9 mouse cellular contexts compared by ENCODE assay signal in genomic region chr4:41497995-41498845, GRCm38 (mm10). TPM values are rescaled to one million over a fixed set of nuclear protein-coding genes. Genes with fewer than 3 reads are reported as not detected.
DNase-seq lines count a peak whose midpoint lies in the region; ATAC-seq and TF ChIP-seq lines count a peak whose summit lies in the region.
"Had no signal": no experiment of that assay in that cellular context is flagged by ENCODE, and none has a peak within 500 bp of the region (broad histone marks: within the 10 kb centered on the region; RNA-seq: fewer than 3 reads in every experiment).

No protein-coding gene starts in this region.

- no peak overlapping the region for H3K27ac ChIP-seq in cerebellum, adult 2 months (ENCODE audit: insufficient read depth, low read length)
- H3K27ac ChIP-seq in liver, embryonic 13.5 days, result no peak overlapping the region

- intact Hi-C loops in left cerebral cortex, postnatal 4 days (cut with DNase I), result no loop called here

- no peaks in the 10 kb centered on the region for H3K36me3 ChIP-seq in liver, embryonic 13.5 days

- ATAC-seq in liver, embryonic 13.5 days (ENCODE audit: low read depth), result no peak

- no peak for DNase-seq in cerebellum, adult 2 months
- DNase-seq in cerebellum, adult 9-10 months, result no peak
- peak; percentile 15 for DNase-seq in thymus, postnatal 4 days
- no peak for DNase-seq in thymus, adult 18-20 months
- no peak for DNase-seq in liver, embryonic 13.5 days
- DNase-seq in left cerebral cortex, postnatal 4 days, result no peak
- DNase-seq in c-Kit-positive CD71-positive TER-119-positive erythroid progenitor cells, embryonic 14.5 days (ENCODE audit: low spot score), result no peak
- DNase-seq in adrenal gland, postnatal 25 days, result no peak

- H3K27me3 ChIP-seq in cerebellum, adult 2 months (ENCODE audit: control insufficient read depth, insufficient read depth, low read length), result no peaks in the 10 kb centered on the region
- H3K27me3 ChIP-seq in liver, embryonic 13.5 days, result peaks cover 81% of the 10 kb centered on the region

- H3K9me3 ChIP-seq in liver, embryonic 13.5 days (replicated peaks), result no peaks in the 10 kb centered on the region

- 35% methylated on average over 72 of the region's 72 CpGs for WGBS in cerebellum, adult 2 months
- 6% methylated on average over 72 of the region's 72 CpGs for WGBS in liver, embryonic 13.5 days (ENCODE audit: insufficient replicate concordance)

- peak overlapping the region; percentile 47 for H3K4me2 ChIP-seq in liver, embryonic 13.5 days

- no peak for TF ChIP-seq POLR2A in cerebellum, adult 2 months (IDR thresholded peaks at IDR 0.05; ENCODE audit: borderline replicate concordance, insufficient read depth, low read length)

- no peaks in the 10 kb centered on the region for H3K4me1 ChIP-seq in cerebellum, adult 2 months (ENCODE audit: control insufficient read depth, insufficient read depth, low read length)
- peaks cover 40% of the 10 kb centered on the region for H3K4me1 ChIP-seq in liver, embryonic 13.5 days (replicated peaks)

- no peak for TF ChIP-seq CTCF in cerebellum, adult 2 months (IDR thresholded peaks at IDR 0.05; ENCODE audit: borderline replicate concordance, insufficient read depth, low read depth, low read length)

- H3K4me3 ChIP-seq in cerebellum, adult 2 months (replicated peaks; ENCODE audit: insufficient read depth, low read depth, low read length), result peak overlapping the region; percentile 20
- H3K4me3 ChIP-seq in liver, embryonic 13.5 days (replicated peaks), result peak overlapping the region; percentile 25
- H3K4me3 ChIP-seq: myocyte had no signal

- H3K9ac ChIP-seq in liver, embryonic 13.5 days, result no peak overlapping the region

RNA-seq across cellular contexts. Expression of gene AI464131, which starts 4.7 kb away (rescaled TPM):
- 18.6 and 19.9 TPM in 2 replicates for polyA plus RNA-seq in cerebellum, adult 2 months (2012; rRNA removed)
- polyA plus RNA-seq in liver, embryonic 13.5 days (2015; fragmentation: Nextera tagmentation; extraction: Ambion mirVana), result 0.51 and 0.72 TPM in 2 replicates
- 10 to 100 TPM; 16.9 to 20.6 TPM for total RNA-seq in left cerebral cortex, postnatal 4 days (2021)
- 15.4 and 17.4 TPM in 2 replicates for total RNA-seq in adrenal gland, postnatal 25 days (2021)

RNA-seq across cellular contexts. Expression of gene 1110017D15Rik, which starts 18.9 kb away (rescaled TPM):
- 4.3 and 6.4 TPM in 2 replicates for polyA plus RNA-seq in cerebellum, adult 2 months (2012; rRNA removed)
- polyA plus RNA-seq in liver, embryonic 13.5 days (2015; fragmentation: Nextera tagmentation; extraction: Ambion mirVana), result 0.19 TPM in 1 of 2 replicates, not detected in the other
- 10 to 100 TPM; 11.6 to 12.8 TPM for total RNA-seq in left cerebral cortex, postnatal 4 days (2021)
- 0.82 TPM in 1 of 2 replicates, not detected in the other for total RNA-seq in adrenal gland, postnatal 25 days (2021)

RNA-seq across cellular contexts. Expression of gene Nudt2, which starts 33.3 kb away (rescaled TPM):
- 47.7 and 47.9 TPM in 2 replicates for polyA plus RNA-seq in cerebellum, adult 2 months (2012; rRNA removed)
- polyA plus RNA-seq in liver, embryonic 13.5 days (2015; fragmentation: Nextera tagmentation; extraction: Ambion mirVana), result 27.7 and 32.0 TPM in 2 replicates
- 10 to 100 TPM; 61.4 to 62.0 TPM for total RNA-seq in left cerebral cortex, postnatal 4 days (2021)
- total RNA-seq in adrenal gland, postnatal 25 days (2021), result 27.3 and 38.0 TPM in 2 replicates

RNA-seq across cellular contexts. Expression of gene Kif24, which starts 33.5 kb away (rescaled TPM):
- 0.39 and 0.57 TPM in 2 replicates for polyA plus RNA-seq in cerebellum, adult 2 months (2012; rRNA removed)
- 5.7 and 7.0 TPM in 2 replicates for polyA plus RNA-seq in liver, embryonic 13.5 days (2015; fragmentation: Nextera tagmentation; extraction: Ambion mirVana)
- 1 to 10 TPM; 2.9 to 4.3 TPM for total RNA-seq in left cerebral cortex, postnatal 4 days (2021)
- total RNA-seq in adrenal gland, postnatal 25 days (2021), result 2.7 TPM in 2 replicates
